Mouse (Mus musculus) retina, embryonic 14.5 days (tissue): ENCODE results near the gene Trim24.
"Not testable (repeated sequence)": the region's sequence is repeated elsewhere in the genome, so short reads cannot be mapped to it uniquely, and the experiment has no call there.

Experiments
- DNase-seq: peaks from one replicate; pipeline ENCODE4 v3.0.0-alpha.2; 2015; ENCODE audit warnings: low spot score

Gene Trim24

DNA sequence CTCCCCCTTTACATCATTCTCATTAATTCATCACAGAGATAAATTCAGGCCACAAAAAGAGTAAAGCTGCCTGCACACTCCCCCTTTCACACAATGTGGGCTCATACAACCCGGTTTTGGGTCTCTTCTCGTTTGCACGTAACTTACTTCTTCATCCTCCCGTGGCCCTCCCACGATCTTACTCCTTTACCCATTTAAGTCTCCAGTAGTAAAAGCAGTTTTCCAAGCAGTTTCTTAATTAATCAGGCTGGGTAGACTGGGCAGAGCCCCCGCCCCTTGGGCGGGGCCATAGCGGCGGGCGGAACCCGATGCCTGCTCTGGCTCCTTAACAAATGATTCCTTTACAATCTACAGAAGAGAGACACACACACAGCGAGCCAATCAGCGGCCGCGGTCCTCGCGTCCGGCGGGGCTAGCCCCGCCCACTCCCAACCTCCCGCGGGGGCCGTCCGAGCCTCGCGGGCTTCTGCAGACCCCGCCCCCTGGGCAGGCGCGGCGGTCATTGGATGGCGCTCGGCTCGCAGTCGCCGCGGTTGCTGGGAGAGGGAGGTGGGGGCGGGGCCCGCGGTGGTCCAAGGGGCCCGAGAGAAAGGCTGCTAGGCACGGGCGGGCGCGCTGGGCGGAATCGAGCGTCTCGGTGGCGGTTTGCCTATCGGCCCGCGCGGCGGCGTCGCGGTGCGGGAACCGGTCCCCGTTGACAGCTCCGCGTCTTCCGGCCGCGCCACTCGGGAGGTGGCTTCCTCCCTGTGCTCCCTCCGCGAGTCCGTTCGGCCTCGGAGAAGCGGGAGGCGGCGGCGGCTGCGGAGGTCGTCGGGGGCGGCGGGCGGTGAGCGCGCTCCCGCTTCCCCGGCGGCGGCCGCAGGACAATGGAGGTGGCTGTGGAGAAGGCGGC lies at the start of gene Trim24:
Gene Trim24 (plus strand): TSS at position 567 of the 892 bp plus-strand sequence.
- peak; percentile 98 for DNase-seq

DNA sequence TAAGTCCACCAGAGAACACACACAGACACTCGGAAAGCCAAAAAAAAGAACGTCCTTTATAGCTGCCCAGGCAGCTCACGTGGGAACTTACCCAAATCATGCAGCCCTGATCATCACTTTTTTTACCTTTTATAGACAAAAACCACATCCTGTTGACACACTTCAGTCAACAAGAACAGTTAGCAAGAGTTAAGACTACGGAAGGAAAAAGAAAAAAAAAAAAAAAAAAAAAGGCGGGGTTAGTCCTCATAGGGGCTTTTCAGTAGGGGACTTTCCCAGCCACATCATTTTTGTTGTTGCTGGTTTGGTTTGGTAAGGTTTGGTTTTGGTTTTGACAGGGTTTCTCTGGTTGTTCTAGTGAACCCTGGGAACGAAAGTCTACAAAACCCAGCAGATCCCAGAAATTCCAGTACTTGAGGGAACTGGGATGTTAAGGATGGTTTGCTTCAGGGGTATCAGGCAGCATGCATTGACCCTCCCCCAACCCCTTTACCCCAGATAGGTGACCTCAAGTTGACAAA lies 49.0 kb upstream of the Trim24 start:
- DNase-seq: no peak

DNA sequence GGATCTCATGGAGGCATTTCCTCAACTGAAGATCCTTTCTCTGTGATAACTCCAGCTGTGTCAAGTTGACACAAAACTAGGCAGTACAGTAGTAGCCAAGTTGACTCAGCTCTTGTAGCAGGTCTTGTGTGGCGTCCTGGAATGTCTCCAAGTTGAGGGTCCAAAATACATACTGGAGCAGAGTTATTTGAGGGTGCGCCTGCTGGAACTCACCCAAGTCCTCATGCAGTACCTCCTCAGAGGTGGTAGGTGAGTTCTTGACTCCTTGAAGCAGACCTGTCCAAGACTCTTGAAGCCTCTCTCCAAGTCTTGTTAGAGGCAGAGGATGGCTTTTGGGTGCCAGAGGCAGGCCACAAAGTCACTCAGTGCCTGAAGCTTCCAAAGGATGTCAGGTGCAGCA lies 48.2 kb upstream of the Trim24 start:
- DNase-seq: no peak

DNA sequence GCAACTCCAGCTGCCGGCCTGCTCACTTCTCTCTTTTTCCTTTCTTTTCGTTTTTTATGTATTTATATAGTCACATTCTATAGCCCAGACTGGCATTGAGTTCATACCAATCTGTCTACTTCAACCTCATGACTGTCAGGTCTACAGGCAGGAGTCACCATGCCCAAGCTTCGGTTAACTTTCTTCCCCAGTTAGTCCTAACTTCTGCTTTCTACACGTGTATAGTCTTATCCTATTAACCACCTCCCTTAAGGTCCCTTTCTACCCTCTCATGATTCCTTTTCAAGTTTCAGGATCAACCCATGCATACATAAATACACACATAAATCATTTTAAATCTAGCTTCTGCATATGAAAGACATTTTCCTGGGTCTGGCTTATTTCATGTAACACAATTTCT lies 46.9 kb upstream of the Trim24 start:
- no peak for DNase-seq

- not testable (repeated sequence) for DNase-seq
These were observed 45.1 kb upstream of the Trim24 start for GRCm38 (mm10) chr6:37825331-37826115.

DNA sequence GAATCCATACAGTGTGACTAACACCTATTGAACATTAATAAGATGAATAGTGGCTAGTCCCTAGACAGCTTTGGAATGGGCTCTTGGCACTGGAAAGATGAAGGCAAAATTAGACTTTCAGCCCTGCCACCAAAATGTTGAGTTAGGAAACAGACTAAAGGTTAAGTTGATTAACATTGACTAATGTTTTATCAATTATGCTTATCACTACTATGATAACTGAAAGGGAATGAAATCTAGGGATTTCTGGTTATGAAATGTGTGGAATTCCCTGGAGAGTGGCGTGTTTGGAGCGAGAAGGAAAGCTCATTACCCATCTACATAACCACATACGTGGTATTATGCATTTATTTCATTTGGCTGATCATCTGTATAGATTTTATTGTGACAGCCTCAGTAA lies 41.7 kb upstream of the Trim24 start:
- no peak for DNase-seq

DNA sequence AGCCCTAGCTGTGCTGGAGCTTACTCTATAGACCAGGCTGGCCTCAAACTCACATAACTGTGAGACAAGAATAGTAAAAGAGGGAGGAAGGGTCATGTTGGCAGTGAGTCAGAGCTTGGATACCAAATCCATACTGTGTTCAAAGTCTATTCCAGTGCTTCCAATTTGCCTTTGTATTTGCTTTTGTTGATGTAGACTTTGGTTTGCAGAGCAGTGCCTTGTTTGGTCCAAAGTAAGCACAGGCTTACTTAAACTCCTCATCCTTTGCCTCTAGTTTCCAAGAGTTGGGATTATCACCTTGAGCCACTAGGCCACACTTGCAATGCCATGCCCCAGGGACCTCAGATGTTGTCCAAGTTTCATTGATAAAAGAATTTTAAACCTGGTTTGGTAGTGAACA lies 41.0 kb upstream of the Trim24 start:
- no peak for DNase-seq

DNA sequence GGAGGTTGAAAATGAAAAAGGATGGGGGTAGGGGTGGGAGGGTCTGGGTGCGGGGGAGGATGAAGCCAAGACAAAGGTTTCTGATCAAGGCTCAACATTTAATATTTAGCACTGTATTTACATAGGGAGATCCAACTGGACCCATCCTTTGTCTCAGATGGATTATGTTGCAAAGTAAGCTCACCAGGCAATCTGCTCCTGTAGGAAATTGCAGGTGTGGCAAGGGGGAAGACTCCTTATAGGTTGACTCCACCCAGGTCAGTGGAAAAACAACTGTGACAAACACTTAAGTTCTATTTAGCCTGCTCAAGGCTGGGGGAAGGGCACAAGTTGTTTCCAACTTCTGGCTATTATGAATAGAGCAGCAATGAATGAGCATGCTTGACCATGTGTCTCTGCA lies 36.9 kb upstream of the Trim24 start:
- DNase-seq: no peak

GRCm38 (mm10) chr6:37836951-37837565 lies 33.6 kb upstream of the Trim24 start:
- DNase-seq: not testable (repeated sequence)

DNA sequence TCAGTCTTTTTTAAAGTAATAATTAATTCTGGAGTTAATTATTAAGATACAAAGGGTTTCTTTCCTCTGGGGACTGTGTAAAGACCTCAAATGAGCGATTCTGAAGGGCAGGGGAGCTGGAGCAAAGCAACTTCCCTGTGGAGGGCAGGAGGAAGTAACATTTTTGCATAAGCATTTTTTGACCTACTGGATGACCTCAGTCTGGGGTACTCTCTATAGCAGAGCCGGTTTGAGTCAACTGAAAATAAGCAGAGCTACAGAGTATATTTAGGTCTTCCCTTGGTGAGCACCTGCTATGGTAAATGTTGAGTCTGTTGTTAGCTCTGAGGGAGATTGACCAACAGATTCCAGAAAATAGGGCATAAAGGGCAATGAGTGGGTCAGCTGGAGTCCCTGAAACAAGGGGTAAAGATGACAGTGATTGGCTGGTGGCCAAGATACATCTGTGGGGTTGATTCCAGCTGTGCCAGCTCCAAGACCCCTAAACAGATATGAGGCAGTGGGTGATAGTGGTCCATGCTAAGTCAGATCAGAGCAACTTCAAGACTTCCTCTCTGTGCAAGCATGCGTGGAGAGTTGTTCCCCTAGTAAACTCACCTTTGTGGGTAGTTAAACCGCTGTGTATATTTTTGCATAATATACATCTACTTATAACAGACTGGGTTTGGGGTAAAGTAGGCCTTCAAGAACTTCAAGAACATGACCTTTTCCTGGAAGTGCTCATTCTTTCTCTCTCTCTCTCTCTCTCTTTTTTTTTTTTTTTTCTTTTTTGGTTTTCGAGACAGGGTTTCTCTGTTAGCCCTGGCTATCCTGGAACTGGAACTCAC lies 27.6 kb upstream of the Trim24 start:
- DNase-seq: no peak

DNA sequence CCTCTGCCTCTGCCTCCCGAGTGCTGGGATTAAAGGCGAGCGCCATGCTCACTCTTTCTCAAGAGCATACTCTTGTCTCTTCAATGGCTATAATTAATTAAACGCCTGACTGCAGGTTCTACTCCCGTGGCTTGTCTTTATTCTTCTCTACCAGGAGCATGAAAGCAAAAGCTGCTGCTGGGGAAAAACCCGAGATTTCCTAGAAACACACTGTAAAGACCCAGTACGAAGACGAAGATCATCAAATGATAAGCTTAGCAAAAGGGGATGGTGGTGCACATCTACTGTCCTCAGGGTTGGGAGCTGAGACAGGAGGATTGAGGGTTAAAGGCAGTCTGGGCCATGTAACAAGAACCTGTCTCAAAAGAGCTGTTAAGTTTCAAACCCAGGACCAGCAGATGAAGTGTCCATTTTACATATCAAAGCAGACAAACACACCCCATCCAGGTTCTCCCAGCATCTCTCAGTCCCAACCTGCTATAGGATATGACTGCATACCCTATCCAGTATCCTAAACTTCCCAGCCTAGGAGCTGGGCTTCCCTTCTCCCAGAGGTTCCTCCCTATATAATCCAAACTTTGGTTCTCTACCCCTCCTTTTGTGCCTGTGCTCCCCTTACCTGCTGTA lies 26.9 kb upstream of the Trim24 start:
- DNase-seq: no peak

DNA sequence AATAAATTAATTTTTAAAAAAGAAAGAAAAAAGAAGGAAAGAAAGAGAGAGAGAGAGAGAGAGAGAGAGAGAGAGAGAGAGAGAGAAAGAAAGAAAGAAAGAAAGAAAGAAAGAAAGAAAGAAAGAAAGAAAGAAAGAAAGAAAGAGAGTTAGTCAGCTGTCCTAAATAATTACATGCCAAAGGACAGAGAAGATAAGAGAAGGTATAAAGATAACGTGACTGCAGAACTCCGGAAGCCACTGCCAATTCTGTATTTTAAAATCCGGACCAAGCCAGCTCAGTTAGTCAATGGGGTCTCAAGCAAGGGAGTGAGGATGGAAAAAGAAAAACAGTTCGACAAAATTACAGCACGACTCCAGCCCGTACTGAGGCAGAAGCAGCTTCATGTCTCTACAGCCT lies 25.7 kb upstream of the Trim24 start:
- DNase-seq: not testable (repeated sequence)

DNA sequence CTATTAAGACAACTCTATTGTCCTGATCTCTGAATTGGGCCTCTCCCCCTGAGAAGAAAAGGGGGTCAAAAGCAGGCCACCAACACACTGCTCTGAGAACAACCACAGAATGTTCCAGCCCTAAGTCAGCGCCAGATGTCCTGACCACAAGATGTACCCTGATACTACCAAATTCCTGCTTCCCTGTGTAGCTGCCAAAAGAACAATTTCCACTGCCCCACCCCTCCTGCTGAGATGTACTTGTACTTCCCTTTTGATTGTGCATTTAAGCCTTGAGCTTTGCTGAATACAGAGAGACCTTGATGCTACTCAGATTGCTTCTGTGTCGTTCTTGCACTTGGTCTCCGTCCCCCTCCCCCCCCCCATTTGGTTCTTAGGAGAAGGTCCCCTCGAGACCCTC lies 23.1 kb upstream of the Trim24 start:
- not testable (repeated sequence) for DNase-seq

DNA sequence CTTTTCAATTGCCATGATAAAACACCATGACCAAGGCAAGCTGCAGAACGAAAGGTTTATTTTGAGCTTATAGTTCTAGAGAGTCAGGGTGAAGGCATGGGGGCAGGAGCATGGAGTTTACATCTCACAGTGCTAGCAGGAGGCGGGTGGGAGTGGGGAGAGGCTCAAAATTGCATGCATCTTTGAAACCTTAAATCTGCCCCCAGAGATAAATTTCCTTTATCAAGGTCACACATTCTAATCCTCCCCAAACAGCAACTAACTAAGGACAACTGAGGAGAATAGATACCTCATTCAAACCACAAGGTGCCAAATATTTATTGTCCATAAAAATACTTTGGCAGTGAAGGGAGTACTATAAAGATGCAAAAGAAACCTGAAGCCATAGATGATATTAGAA lies 19.3 kb upstream of the Trim24 start:
- no peak for DNase-seq

- no peak for DNase-seq
These were observed 17.3 kb upstream of the Trim24 start for GRCm38 (mm10) chr6:37853289-37853688.

DNA sequence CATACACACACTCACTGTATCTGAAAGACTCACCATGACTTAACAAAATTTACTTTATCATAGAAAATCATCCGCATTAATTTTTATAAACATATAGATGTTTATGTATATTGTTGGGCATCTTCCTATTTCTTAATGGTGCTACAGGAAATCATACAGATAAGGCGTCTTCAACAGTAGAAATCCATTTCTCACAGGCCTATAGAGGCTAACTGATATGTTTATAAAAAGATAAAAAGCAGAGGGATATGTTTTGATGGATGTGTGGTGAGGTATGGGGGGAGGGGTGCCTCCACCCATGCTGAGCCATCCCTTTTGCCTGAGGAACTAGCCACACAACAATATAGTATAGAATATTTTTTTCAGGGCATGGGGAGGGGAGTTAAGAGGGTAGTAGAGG lies 15.2 kb upstream of the Trim24 start:
- no peak for DNase-seq

GRCm38 (mm10) chr6:37856300-37856699 lies 14.3 kb upstream of the Trim24 start:
- not testable (repeated sequence) for DNase-seq

DNA sequence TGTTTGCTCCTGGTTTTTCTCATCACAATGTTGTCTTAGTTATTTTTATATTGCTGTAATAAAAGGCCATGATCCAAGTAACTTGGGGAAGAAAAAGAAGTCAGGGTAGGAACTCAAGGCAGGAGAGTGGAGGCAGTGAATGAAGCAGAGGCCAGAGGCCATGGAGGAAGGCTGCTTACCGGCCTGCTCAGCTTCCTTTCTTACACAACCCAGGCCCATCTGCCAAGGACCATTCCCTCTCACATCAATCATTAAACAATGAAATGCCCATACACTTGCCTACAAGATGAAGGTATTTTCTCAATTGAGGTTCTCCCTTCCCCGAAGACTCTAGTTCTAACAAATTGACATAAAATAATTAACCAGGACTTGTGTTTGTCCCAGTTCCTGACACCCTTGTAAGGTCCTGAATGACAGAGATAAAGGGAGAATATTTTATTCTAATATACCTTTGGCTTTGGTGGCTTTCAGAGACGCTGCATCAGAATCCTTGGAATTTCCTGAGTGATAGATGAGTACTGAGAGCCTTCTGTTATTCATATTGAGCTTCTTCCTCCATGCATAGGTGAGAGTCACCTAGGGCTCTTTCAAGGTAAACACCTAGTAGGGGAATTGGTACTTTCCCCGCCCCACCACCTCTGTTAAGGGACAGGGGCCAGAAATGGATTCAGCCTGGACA lies 13.3 kb upstream of the Trim24 start:
- no peak for DNase-seq

GRCm38 (mm10) chr6:37858126-37858525 lies 12.5 kb upstream of the Trim24 start:
- no peak for DNase-seq

GRCm38 (mm10) chr6:37862893-37863292 lies 7.7 kb upstream of the Trim24 start:
- no peak for DNase-seq
